Mouse (Mus musculus): ENCODE measurements around the gene Katna1. TPM values are rescaled to one million over a fixed set of nuclear protein-coding genes. Genes with fewer than 3 reads are reported as not detected.

The Katna1 gene
- 2.1 TPM in 1 of 2 replicates, not detected in the other for polyA plus RNA-seq (2012; ENCODE audit: insufficient read depth, low replicate concordance)

DNA sequence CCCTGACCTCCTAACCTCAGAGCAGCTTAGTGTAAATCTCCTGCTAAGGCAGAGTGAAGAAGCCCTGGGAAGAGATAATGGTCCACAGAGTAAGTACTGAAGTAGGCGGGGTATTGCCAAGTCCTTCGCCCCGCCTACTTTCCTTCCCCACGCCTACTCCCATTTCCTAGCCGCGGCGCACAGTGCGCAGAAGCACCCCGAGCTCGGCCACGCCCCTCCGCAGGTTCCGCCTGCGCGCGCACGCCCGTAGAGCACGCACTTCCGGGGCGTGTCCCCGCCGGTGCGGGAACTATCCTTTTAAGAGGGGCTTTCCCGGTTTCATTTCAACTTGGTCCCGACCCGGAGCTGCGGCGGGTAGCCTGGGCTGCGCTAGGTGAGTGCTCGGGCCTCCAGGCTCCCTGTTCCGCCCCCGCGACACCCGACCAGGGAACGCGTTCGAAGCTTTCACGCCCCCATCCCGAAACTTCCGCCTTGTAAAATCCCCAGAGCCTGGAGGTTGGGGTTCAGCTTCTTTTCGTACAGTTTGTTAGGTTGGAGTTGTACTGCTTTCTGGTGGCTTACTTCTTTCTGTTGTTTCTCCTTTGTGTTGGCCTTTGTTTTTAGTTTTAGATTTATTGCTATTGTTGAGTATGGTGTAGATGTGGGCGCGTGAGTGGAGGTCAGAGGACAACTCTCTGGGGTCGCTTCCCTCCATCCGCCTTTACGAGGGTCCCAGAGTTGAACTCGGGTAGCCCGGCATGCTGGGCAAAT lies at the start of gene Katna1:
Gene Katna1, plus strand, starts transcription at position 250 of the 750 bp plus-strand sequence.
- peaks cover 47% of the 10 kb centered on the region for H3K4me1 ChIP-seq
- H3K36me3 ChIP-seq (replicated peaks; ENCODE audit: low read length) = peaks cover 3% of the 10 kb centered on the region
- H3K4me3 ChIP-seq (replicated peaks) = peak within 1 kb of the TSS; percentile 94
- no peak for TF ChIP-seq GATA1 (IDR thresholded peaks at IDR 0.05; ENCODE audit: borderline replicate concordance, low read length)
- peak; percentile 45 for TF ChIP-seq FLI1 (IDR thresholded peaks at IDR 0.05; ENCODE audit: low read length)
- no peaks in the 10 kb centered on the region for H3K9me3 ChIP-seq
- no peaks in the 10 kb centered on the region for H3K27me3 ChIP-seq (replicated peaks)

DNA sequence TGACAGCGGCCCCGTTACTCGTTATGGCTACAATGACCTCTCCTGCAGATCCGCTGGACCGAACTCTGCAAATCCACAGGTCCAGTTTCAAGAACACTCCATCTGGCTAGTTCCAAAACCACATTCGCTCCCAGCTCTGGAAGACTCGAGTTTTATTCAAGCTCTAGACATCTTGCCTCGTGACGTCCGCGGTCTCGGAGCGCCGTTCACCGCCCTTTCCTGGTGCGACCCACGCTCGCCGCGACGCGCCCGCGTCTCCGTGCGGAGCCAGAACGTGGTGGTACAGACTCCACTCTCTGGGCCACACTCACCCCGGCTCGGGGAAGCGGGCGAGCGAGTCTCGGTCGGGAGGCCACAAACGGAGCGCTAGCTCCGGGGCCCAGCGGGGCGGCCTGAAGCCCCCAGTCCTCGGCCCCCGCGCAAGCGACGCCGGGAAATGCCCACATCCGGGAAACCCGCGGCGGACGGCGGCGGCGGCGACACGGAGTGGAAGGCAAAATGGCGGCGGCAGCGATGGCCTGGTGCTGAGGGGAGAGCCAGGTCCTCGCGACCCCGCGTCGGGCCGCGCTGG lies 45.0 kb upstream of the Katna1 start, which contains the start of the genes Pcmt1 and Lats1:
Gene Pcmt1, minus strand, starts transcription at position 406 of the 571 bp plus-strand sequence.
Gene Lats1, plus strand, starts transcription at position 484 of the 571 bp plus-strand sequence.
- H3K4me3 ChIP-seq (replicated peaks) = peak within 1 kb of the TSS; percentile 97
- H3K27me3 ChIP-seq (replicated peaks) = no peaks in the 10 kb centered on the region
- TF ChIP-seq GATA1 (IDR thresholded peaks at IDR 0.05; ENCODE audit: borderline replicate concordance, low read length) (no peak), FLI1 (IDR thresholded peaks at IDR 0.05; ENCODE audit: low read length) (no peak)
- H3K4me1 ChIP-seq = peaks cover 56% of the 10 kb centered on the region
- no peaks in the 10 kb centered on the region for H3K9me3 ChIP-seq
- peaks cover 38% of the 10 kb centered on the region for H3K36me3 ChIP-seq (replicated peaks; ENCODE audit: low read length)

DNA sequence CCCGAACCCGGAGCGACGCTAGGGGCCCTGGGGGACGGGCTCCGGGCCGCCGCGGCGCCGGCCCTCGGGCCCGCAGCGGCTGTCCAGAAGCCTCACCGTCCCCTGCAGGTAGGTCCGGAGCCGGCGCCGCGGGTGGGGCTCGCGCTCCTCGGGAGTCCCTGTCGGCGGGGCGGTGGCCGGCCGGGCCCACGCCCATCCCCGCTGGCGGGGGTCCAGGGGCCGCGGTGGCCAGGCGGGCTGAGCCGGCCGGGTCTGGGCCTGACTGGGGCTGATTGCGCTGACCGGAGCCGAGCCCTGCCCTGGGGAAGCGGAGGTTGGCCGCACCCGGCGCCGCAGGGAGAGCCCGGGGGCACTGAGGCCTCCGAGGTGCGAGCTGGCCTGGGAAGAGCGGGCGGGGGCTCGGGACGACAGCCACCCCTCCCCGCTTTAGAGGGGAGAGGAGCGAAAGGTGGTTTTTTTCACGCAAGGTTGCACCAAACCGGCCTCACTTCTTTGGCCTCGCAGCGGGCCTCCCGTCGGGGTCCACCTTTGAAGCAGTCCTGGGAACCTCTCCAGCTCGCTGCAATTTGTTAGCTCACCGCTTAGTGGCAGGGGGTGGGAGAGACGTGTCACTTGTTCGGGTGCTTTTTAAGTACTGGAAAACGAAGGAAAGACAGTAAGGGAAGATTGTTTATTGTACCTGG lies 44.3 kb upstream of the Katna1 start:
- peaks cover 63% of the 10 kb centered on the region for H3K4me1 ChIP-seq
- no peaks in the 10 kb centered on the region for H3K27me3 ChIP-seq (replicated peaks)
- peak overlapping the region; percentile 97 for H3K4me3 ChIP-seq (replicated peaks)
- no peaks in the 10 kb centered on the region for H3K9me3 ChIP-seq
- TF ChIP-seq GATA1 (IDR thresholded peaks at IDR 0.05; ENCODE audit: borderline replicate concordance, low read length) (no peak), FLI1 (IDR thresholded peaks at IDR 0.05; ENCODE audit: low read length) (no peak)
- H3K36me3 ChIP-seq (replicated peaks; ENCODE audit: low read length) = peaks cover 38% of the 10 kb centered on the region

DNA sequence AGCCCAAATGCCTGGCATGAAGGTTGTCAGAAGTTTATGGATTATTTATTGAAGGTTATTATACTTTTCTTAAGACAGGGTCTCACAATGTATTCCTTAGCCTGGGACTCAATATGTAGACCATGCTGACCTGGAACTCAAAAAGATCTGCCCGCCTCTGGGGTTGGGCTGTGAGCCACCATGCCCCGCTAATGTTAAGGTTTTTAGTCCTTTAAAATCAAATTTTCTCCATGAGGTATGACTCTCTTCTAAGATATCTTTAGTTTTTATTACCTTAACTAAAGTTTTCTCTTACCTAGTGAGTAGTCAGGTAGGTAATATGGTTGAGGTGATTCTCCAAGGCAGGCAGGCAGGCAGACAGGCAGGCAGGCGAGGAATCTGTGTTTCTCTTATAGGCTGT lies 43.6 kb upstream of the Katna1 start:
- peak overlapping the region; percentile 97 for H3K4me3 ChIP-seq (replicated peaks)
- H3K9me3 ChIP-seq = no peaks in the 10 kb centered on the region
- no peaks in the 10 kb centered on the region for H3K27me3 ChIP-seq (replicated peaks)
- peaks cover 70% of the 10 kb centered on the region for H3K4me1 ChIP-seq
- no peak for TF ChIP-seq FLI1 (IDR thresholded peaks at IDR 0.05; ENCODE audit: low read length)
- TF ChIP-seq GATA1 (IDR thresholded peaks at IDR 0.05; ENCODE audit: borderline replicate concordance, low read length) = no peak
- peaks cover 36% of the 10 kb centered on the region for H3K36me3 ChIP-seq (replicated peaks; ENCODE audit: low read length)

DNA sequence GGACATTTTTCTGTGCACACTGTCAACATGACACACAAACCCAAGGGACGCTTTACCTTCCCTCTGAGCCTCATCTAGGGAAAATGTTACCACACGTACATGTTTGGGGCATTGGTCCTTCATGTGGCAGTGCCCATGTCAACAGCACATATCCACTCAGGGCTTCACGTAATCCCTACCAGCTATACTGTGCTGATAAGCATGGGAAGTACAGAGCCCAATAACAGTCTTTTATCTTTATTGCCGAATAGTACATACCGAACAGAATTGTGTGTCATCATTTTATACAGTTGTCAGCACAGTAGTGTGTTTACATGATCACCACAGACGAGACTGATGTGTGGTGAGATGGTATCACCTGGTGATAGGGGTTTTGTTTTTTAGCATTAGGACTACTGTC lies 38.9 kb upstream of the Katna1 start:
- H3K4me1 ChIP-seq = peaks cover 64% of the 10 kb centered on the region
- peaks cover 45% of the 10 kb centered on the region for H3K36me3 ChIP-seq (replicated peaks; ENCODE audit: low read length)
- H3K27me3 ChIP-seq (replicated peaks) = no peaks in the 10 kb centered on the region
- TF ChIP-seq GATA1 (IDR thresholded peaks at IDR 0.05; ENCODE audit: borderline replicate concordance, low read length) = no peak
- TF ChIP-seq FLI1 (IDR thresholded peaks at IDR 0.05; ENCODE audit: low read length) = no peak
- H3K4me3 ChIP-seq (replicated peaks) = no peak overlapping the region
- no peaks in the 10 kb centered on the region for H3K9me3 ChIP-seq

GRCm38 (mm10) chr10:7695286-7695685 lies 30.5 kb upstream of the Katna1 start:
- no peak for TF ChIP-seq GATA1 (IDR thresholded peaks at IDR 0.05; ENCODE audit: borderline replicate concordance, low read length)
- Histone ChIP-seq H3K27me3 (replicated peaks) (no peaks in the 10 kb centered on the region), H3K9me3 (no peaks in the 10 kb centered on the region), H3K36me3 (replicated peaks; ENCODE audit: low read length) (peaks cover 91% of the 10 kb centered on the region), H3K4me1 (peaks cover 21% of the 10 kb centered on the region), H3K4me3 (replicated peaks) (no peak overlapping the region)

GRCm38 (mm10) chr10:7700120-7700519 lies 25.7 kb upstream of the Katna1 start:
- Histone ChIP-seq H3K4me1 (peaks cover 35% of the 10 kb centered on the region), H3K4me3 (replicated peaks) (peak overlapping the region; percentile 48), H3K27me3 (replicated peaks) (no peaks in the 10 kb centered on the region), H3K9me3 (no peaks in the 10 kb centered on the region), H3K36me3 (replicated peaks; ENCODE audit: low read length) (peaks cover 93% of the 10 kb centered on the region)
- no peak for TF ChIP-seq GATA1 (IDR thresholded peaks at IDR 0.05; ENCODE audit: borderline replicate concordance, low read length)

GRCm38 (mm10) chr10:7702586-7702985 lies 23.2 kb upstream of the Katna1 start:
- H3K4me1 ChIP-seq = peaks cover 28% of the 10 kb centered on the region
- no peak for TF ChIP-seq GATA1 (IDR thresholded peaks at IDR 0.05; ENCODE audit: borderline replicate concordance, low read length)
- no peak for TF ChIP-seq FLI1 (IDR thresholded peaks at IDR 0.05; ENCODE audit: low read length)
- no peak overlapping the region for H3K4me3 ChIP-seq (replicated peaks)
- no peaks in the 10 kb centered on the region for H3K27me3 ChIP-seq (replicated peaks)
- H3K36me3 ChIP-seq (replicated peaks; ENCODE audit: low read length) = peaks cover 96% of the 10 kb centered on the region
- no peaks in the 10 kb centered on the region for H3K9me3 ChIP-seq

GRCm38 (mm10) chr10:7710121-7710520 lies 15.7 kb upstream of the Katna1 start:
- Histone ChIP-seq H3K9me3 (no peaks in the 10 kb centered on the region), H3K4me3 (replicated peaks) (no peak overlapping the region), H3K4me1 (0 out of 2 replicates have a peak, but pooled peaks cover 3% of the 10 kb centered on the region), H3K27me3 (replicated peaks) (no peaks in the 10 kb centered on the region), H3K36me3 (replicated peaks; ENCODE audit: low read length) (peaks cover 96% of the 10 kb centered on the region)
- TF ChIP-seq FLI1 (IDR thresholded peaks at IDR 0.05; ENCODE audit: low read length) = no peak
- TF ChIP-seq GATA1 (IDR thresholded peaks at IDR 0.05; ENCODE audit: borderline replicate concordance, low read length) = no peak

Measured in megakaryocyte, embryonic 14.5 days (primary cell).